Mouse (Mus musculus): Measurements from ENCODE around the gene Alkbh7.
A peak's percentile ranks its signal among the peaks of the same experiment; 100 is the strongest.

Gene Alkbh7

GRCm38 (mm10) chr17:57031661-57032420 lies 34.7 kb downstream of the Alkbh7 start:
- DNase-seq: peak; percentile 98 to 100

DNA sequence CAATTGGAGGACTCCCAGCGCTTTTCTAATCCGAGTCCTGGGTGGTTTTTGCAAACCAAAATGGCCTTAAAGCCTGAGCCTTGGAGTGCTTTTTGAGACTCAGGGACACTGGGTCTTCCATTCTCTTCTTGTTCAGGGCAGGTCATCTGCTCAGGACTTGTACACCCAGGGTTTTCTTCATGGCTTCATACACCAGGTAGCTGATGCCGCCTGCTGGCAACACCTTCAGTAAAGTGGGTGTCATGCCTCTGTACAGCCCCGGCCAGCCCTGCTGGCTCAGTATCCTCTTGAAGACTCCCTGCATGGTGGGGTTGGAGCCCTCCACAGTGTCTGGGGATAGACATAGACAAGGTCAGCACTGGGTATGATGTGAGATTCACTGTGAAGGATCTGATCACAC lies 35.7 kb downstream of the Alkbh7 start:
- no peak for DNase-seq

GRCm38 (mm10) chr17:57038978-57039377 lies 41.8 kb downstream of the Alkbh7 start:
- DNase-seq: no peak

GRCm38 (mm10) chr17:57041554-57041953 lies 44.4 kb downstream of the Alkbh7 start, which contains the start of gene Slc25a41:
Gene Slc25a41, minus strand, starts transcription at chr17:57041654.
- no peak for DNase-seq

DNA sequence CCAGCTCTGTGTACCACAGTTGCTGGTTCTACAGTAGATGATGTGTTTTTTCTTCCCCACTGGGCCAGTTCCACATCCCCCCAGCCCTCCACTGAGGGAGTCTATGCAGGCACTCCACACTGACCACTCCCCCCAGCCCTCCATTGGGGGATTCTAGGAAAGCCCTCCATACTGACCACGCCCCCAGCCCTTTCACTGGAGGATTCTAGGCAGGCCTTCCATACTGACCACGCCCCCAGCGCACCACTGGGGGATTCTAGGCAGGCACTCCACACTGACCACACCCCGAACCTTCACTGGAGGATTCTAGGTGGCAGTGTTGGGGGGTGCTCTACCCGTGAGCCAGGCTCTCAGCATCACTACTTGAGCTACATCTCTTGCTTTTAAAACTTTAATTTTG lies 50.3 kb downstream of the Alkbh7 start:
- DNase-seq: no peak

- no peak for DNase-seq
Observed at GRCm38 (mm10) chr17:57048816-57049215, 51.7 kb downstream of the Alkbh7 start.

Measured in thymus, postnatal 36 days (tissue).